Mouse (Mus musculus) erythroblast, embryonic 14.5 days (primary cell): ENCODE results near the gene Serpinb6a.

Experiments
- GATA1 ChIP-seq: IDR thresholded peaks from 2 replicates; pipeline ENCODE4 v1.6.1; 2012; ENCODE audit warnings: low read length, inconsistent platforms, mixed read lengths
- TAL1 ChIP-seq: IDR thresholded peaks from 3 replicates; pipeline ENCODE4 v1.6.1; 2012; ENCODE audit warnings: low read length, inconsistent platforms, mixed read lengths

- TF ChIP-seq TAL1, result no peak
- TF ChIP-seq GATA1, result no peak
Measured at GRCm38 (mm10) chr13:34040091-34040490, 37.5 kb upstream of the Serpinb6a start.
